Mouse (Mus musculus) midbrain, embryonic 12.5 days (tissue): ENCODE data around the gene Aldh3b3. TPM values are rescaled to one million over a fixed set of nuclear protein-coding genes. Genes with fewer than 3 reads are reported as not detected.

Source experiments
- ATAC-seq: fragments of 200-750 bp; cut with Nextera tagmentation; 2 replicates; pipeline ENCODE4 v1.8.0; 2017; ENCODE audit warnings: low read depth, moderate TSS enrichment, moderate library complexity; ENCODE audit not compliant: low FRiP score
- H3K27ac ChIP-seq: fragments of 300-500 bp; sonication (generic); replicated peaks from 2 replicates; pipeline ENCODE4 v1.5.1; 2016; ENCODE audit warnings: mild to moderate bottlenecking
- H3K27me3 ChIP-seq: fragments of 300-500 bp; sonication (generic); 2 replicates; pipeline ENCODE4 v1.6.1; 2016; ENCODE audit warnings: mild to moderate bottlenecking
- H3K36me3 ChIP-seq: fragments of 300-500 bp; sonication (generic); 2 replicates; pipeline ENCODE4 v1.6.1; 2016
- H3K4me1 ChIP-seq: fragments of 300-500 bp; sonication (generic); 2 replicates; pipeline ENCODE4 v1.6.1; 2016
- H3K4me2 ChIP-seq: fragments of 300-500 bp; sonication (generic); replicated peaks from 2 replicates; pipeline ENCODE4 v1.6.1; 2016; ENCODE audit warnings: mild to moderate bottlenecking, moderate library complexity
- H3K4me3 ChIP-seq: fragments of 300-500 bp; sonication (generic); 2 replicates; pipeline ENCODE4 v1.5.1; 2016; ENCODE audit warnings: mild to moderate bottlenecking
- H3K9ac ChIP-seq: fragments of 300-500 bp; sonication (generic); replicated peaks from 2 replicates; pipeline ENCODE4 v1.6.1; 2016; ENCODE audit warnings: mild to moderate bottlenecking, moderate library complexity
- H3K9me3 ChIP-seq: fragments of 300-500 bp; sonication (generic); 2 replicates; pipeline ENCODE4 v1.6.1; 2016; ENCODE audit warnings: mild to moderate bottlenecking
- WGBS: fragments of 180-500 bp; shearing (Covaris S2); methylation state at CpG from one replicate; pipeline ENCODE4 v1.1.7; 2016; 5-methylcytosine and 5-hydroxymethylcytosine counted together
- polyA plus RNA-seq: library from polyadenylated mRNA; unstranded; fragments of >200 nt; fragmentation: Nextera tagmentation; extraction: Ambion mirVana; gene quantifications from 2 replicates; pipeline ENCODE4 v1.2.1, GENCODE M21; 2016

Aldh3b3 gene
- polyA plus RNA-seq = not detected in 2 replicates

GRCm38 (mm10) chr19:3958470-3958869 lies at the start of gene Aldh3b3:
Gene Aldh3b3, plus strand, starts transcription at chr19:3958645.
- Histone ChIP-seq H3K4me1 (no peaks in the 10 kb centered on the region), H3K9me3 (no peaks in the 10 kb centered on the region), H3K9ac (no peak within 1 kb of the TSS), H3K4me2 (no peak within 1 kb of the TSS), H3K27me3 (no peaks in the 10 kb centered on the region), H3K36me3 (no peaks in the 10 kb centered on the region), H3K4me3 (no peak within 1 kb of the TSS), H3K27ac (no peak within 1 kb of the TSS)
- ATAC-seq = no peak
- 79% methylated on average over 4 of the region's 4 CpGs for WGBS

GRCm38 (mm10) chr19:3910206-3910605 lies 48.2 kb upstream of the Aldh3b3 start:
- Histone ChIP-seq H3K4me2 (no peak overlapping the region), H3K4me3 (no peak overlapping the region), H3K9me3 (no peaks in the 10 kb centered on the region), H3K36me3 (peaks cover 33% of the 10 kb centered on the region), H3K9ac (no peak overlapping the region), H3K27me3 (peaks cover 19% of the 10 kb centered on the region), H3K27ac (no peak overlapping the region), H3K4me1 (peaks cover 32% of the 10 kb centered on the region)
- 87% methylated on average over 5 of the region's 5 CpGs for WGBS
- no peak for ATAC-seq

DNA sequence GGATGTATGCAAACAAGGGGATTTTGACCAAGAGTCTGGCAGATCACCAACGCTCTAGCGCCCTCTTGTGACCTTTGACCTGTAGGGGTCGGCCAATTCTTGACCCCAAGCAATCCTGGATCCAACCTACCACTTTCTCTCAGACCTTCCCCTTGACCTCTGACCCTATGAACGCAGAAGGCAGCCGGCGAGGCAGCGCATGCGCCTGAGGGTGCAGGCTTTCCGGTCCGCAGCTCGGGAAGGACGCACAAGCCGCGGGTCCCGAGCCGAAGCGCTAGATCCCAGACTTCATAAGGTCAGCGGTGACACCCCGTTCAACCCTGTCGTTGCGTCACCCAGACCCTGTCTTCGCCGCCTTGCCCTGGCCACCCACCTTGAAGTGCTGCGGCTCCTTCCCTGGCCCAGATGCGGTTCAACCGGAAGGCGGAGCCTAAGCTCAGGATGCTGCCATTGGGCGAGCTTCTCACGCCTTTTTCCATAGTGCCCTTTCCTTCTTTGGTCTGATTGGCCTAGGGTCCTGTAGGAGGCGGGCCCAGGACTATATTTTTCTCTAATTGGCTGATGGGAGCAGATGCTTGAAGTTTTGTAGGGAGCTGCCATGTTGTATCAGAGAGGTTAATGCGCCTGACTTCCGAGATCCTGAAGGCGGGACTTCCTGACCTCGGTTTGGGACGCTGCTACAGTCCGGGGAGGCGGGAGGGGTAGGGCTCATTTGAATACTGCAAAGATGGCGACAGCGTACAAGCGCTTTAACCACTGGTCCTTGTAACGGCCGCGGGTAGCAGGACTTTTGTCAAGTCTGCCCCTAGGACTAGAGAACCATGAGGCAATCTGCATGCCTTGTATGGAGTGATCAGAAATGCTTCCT lies 45.9 kb upstream of the Aldh3b3 start, which contains the start of gene Ndufs8:
Gene Ndufs8 (minus strand): TSS at position 438 of the 868 bp plus-strand sequence.
- Histone ChIP-seq H3K4me2 (peak within 1 kb of the TSS; percentile 74), H3K9ac (peak within 1 kb of the TSS; percentile 61), H3K36me3 (peaks cover 33% of the 10 kb centered on the region), H3K9me3 (no peaks in the 10 kb centered on the region), H3K4me1 (peaks cover 17% of the 10 kb centered on the region), H3K27me3 (peaks cover 1% of the 10 kb centered on the region; the same call in 1 of the 2 replicates), H3K4me3 (peak within 1 kb of the TSS; percentile 72), H3K27ac (peak within 1 kb of the TSS; percentile 78)
- peak; percentile 98 for ATAC-seq
- WGBS = under 1% methylated on average over 43 of the region's 43 CpGs

DNA sequence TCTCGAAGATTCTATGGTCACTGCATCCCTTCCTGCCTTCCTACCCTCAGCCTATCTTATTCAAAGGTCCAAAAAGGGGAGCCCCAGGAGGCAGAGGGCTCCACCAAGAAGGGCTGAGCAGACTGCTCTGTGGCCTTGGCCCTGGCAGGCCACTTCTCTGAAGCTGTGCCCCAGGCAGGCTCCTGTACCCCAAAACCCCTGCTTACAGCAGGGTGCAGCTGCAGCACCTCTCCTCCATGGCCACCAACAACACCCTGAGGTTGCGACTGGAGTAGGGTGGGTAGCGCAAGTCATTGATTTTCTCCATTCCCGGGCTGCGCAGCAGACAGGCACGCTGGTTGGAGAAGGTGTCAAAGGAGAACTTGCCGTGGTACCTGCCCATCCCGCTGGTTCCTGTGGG lies 44.8 kb upstream of the Aldh3b3 start:
- 90% methylated on average over 8 of the region's 8 CpGs for WGBS
- peaks cover 17% of the 10 kb centered on the region for H3K4me1 ChIP-seq
- H3K4me3 ChIP-seq = peak overlapping the region; percentile 72
- H3K9me3 ChIP-seq = no peaks in the 10 kb centered on the region
- H3K27me3 ChIP-seq = no peaks in the 10 kb centered on the region
- H3K9ac ChIP-seq = peak overlapping the region; percentile 61; the same call in 1 of the 2 replicates
- H3K4me2 ChIP-seq = peak overlapping the region; percentile 74
- H3K27ac ChIP-seq = no peak overlapping the region
- ATAC-seq = no peak
- H3K36me3 ChIP-seq = peaks cover 26% of the 10 kb centered on the region

- no peak for ATAC-seq
- Histone ChIP-seq H3K4me3 (no peak overlapping the region), H3K4me2 (no peak overlapping the region), H3K27me3 (no peaks in the 10 kb centered on the region), H3K9me3 (no peaks in the 10 kb centered on the region), H3K36me3 (peaks cover 18% of the 10 kb centered on the region), H3K27ac (no peak overlapping the region), H3K4me1 (peaks cover 17% of the 10 kb centered on the region), H3K9ac (no peak overlapping the region)
- WGBS = 92% methylated on average over 5 of the region's 5 CpGs
These were observed 43.9 kb upstream of the Aldh3b3 start for GRCm38 (mm10) chr19:3914535-3914934.

DNA sequence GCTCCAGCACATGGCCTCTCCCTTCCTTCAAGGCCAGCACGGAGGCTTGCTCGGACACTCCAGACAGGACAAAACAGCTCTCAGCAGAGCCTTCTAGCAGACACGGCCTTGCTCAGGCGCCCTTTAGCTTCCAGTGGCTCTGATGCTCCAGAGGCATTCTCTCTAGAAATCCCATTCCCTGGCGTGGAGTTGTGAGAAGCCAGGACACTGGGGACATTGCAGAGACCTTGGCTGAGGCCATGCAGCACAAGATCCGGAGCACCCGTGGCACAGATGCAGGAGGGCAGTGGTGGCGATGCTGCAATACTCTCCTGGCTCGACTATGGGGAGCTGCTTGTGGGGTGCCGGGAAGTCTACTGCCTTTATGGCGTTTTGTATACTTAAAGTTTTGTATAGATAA lies 41.7 kb upstream of the Aldh3b3 start:
- no peaks in the 10 kb centered on the region for H3K27me3 ChIP-seq
- no peak overlapping the region for H3K4me2 ChIP-seq
- H3K9me3 ChIP-seq = no peaks in the 10 kb centered on the region
- ATAC-seq = no peak
- H3K27ac ChIP-seq = no peak overlapping the region
- peaks cover 14% of the 10 kb centered on the region for H3K4me1 ChIP-seq
- 79% methylated on average over 11 of the region's 11 CpGs for WGBS
- no peaks in the 10 kb centered on the region for H3K36me3 ChIP-seq
- H3K4me3 ChIP-seq = no peak overlapping the region
- H3K9ac ChIP-seq = no peak overlapping the region

- H3K27ac ChIP-seq = no peak overlapping the region
- H3K27me3 ChIP-seq = no peaks in the 10 kb centered on the region
- no peak overlapping the region for H3K4me3 ChIP-seq
- H3K4me2 ChIP-seq = no peak overlapping the region
- H3K4me1 ChIP-seq = no peaks in the 10 kb centered on the region
- no peaks in the 10 kb centered on the region for H3K36me3 ChIP-seq
- H3K9ac ChIP-seq = no peak overlapping the region
- H3K9me3 ChIP-seq = no peaks in the 10 kb centered on the region
- no peak for ATAC-seq
These were observed 38.5 kb upstream of the Aldh3b3 start for GRCm38 (mm10) chr19:3919928-3920327.

GRCm38 (mm10) chr19:3922661-3923371 lies 35.6 kb upstream of the Aldh3b3 start:
- H3K4me1 ChIP-seq = no peaks in the 10 kb centered on the region
- no peak overlapping the region; the same call in 1 of the 2 replicates for H3K9ac ChIP-seq
- H3K27me3 ChIP-seq = no peaks in the 10 kb centered on the region
- no peak overlapping the region for H3K27ac ChIP-seq
- no peak overlapping the region for H3K4me3 ChIP-seq
- H3K9me3 ChIP-seq = no peaks in the 10 kb centered on the region
- no peak overlapping the region for H3K4me2 ChIP-seq
- no peaks in the 10 kb centered on the region for H3K36me3 ChIP-seq
- no peak for ATAC-seq
- WGBS = 63% methylated on average over 10 of the region's 10 CpGs

DNA sequence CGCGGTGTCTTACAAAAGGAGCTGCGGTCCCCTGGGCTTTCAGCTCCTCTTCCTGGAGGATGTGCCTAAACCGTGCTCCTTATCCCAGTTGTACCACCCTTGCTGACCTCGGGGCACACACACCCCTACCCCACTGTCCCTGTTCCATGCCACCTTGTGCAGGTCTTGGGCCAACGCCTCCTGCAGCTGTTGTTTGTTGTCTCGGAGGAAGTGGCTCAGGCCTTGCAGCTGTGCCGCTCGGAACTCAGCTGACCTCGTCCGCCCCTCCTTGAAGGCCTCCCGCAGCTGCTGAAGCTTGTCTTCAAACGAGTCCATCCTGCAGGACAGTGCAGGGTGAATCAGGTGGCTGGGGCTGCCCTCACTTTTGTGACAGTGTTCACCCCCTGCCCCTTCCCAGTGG lies 34.9 kb upstream of the Aldh3b3 start:
- WGBS = 56% methylated on average over 13 of the region's 13 CpGs
- no peaks in the 10 kb centered on the region for H3K4me1 ChIP-seq
- H3K9me3 ChIP-seq = no peaks in the 10 kb centered on the region
- no peaks in the 10 kb centered on the region for H3K27me3 ChIP-seq
- no peak overlapping the region for H3K9ac ChIP-seq
- H3K27ac ChIP-seq = no peak overlapping the region
- H3K4me2 ChIP-seq = no peak overlapping the region
- H3K36me3 ChIP-seq = no peaks in the 10 kb centered on the region
- H3K4me3 ChIP-seq = no peak overlapping the region
- no peak for ATAC-seq

- H3K9ac ChIP-seq = no peak overlapping the region
- no peaks in the 10 kb centered on the region for H3K27me3 ChIP-seq
- H3K4me3 ChIP-seq = no peak overlapping the region
- H3K27ac ChIP-seq = no peak overlapping the region
- peaks cover 2% of the 10 kb centered on the region; the same call in 1 of the 2 replicates for H3K4me1 ChIP-seq
- no peaks in the 10 kb centered on the region for H3K36me3 ChIP-seq
- H3K4me2 ChIP-seq = no peak overlapping the region
- ATAC-seq = no peak
- H3K9me3 ChIP-seq = no peaks in the 10 kb centered on the region
- WGBS = 74% methylated on average over 8 of the region's 8 CpGs
These were observed 34.3 kb upstream of the Aldh3b3 start for GRCm38 (mm10) chr19:3924190-3924589.

- H3K27me3 ChIP-seq = no peaks in the 10 kb centered on the region
- no peaks in the 10 kb centered on the region for H3K36me3 ChIP-seq
- peaks cover 6% of the 10 kb centered on the region; the same call in 1 of the 2 replicates for H3K4me1 ChIP-seq
- H3K9me3 ChIP-seq = no peaks in the 10 kb centered on the region
- H3K27ac ChIP-seq = no peak overlapping the region
- no peak overlapping the region for H3K9ac ChIP-seq
- ATAC-seq = no peak
- H3K4me3 ChIP-seq = no peak overlapping the region
- H3K4me2 ChIP-seq = no peak overlapping the region
- 91% methylated on average over 7 of the region's 7 CpGs for WGBS
These were observed 33.6 kb upstream of the Aldh3b3 start for GRCm38 (mm10) chr19:3924868-3925267.

DNA sequence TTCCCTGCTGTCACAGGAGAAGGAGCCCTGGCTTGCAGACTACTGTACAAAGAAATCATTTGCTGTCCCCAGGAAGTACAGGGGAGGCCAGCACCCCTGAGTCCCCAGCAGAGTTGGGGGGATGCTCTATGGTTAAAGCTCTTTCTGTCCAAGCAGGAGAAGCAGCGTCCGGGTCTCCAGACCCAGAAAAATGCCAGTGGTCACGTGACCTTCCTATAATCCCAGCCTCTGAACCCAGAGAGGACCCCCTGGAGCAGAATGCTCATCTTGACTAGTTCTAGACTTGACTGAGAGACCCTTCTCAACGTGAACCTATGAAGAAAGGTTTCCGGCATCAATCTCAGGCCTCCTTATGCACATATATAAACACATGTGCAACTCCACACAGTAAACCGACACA lies 32.6 kb upstream of the Aldh3b3 start:
- no peak overlapping the region for H3K27ac ChIP-seq
- H3K4me3 ChIP-seq = no peak overlapping the region
- no peak for ATAC-seq
- H3K4me1 ChIP-seq = peaks cover 6% of the 10 kb centered on the region; the same call in 1 of the 2 replicates
- H3K4me2 ChIP-seq = no peak overlapping the region
- WGBS = 75% methylated on average over 6 of the region's 6 CpGs
- no peaks in the 10 kb centered on the region for H3K36me3 ChIP-seq
- no peaks in the 10 kb centered on the region for H3K27me3 ChIP-seq
- H3K9me3 ChIP-seq = no peaks in the 10 kb centered on the region
- no peak overlapping the region for H3K9ac ChIP-seq
